Mouse (Mus musculus): ENCODE data around the gene Degs1. TPM values are rescaled to one million over a fixed set of nuclear protein-coding genes. Genes with fewer than 3 reads are reported as not detected.

Degs1 gene
- total RNA-seq, 2 experiments from 2014 or later, result 17.6 to 18.6 TPM

DNA sequence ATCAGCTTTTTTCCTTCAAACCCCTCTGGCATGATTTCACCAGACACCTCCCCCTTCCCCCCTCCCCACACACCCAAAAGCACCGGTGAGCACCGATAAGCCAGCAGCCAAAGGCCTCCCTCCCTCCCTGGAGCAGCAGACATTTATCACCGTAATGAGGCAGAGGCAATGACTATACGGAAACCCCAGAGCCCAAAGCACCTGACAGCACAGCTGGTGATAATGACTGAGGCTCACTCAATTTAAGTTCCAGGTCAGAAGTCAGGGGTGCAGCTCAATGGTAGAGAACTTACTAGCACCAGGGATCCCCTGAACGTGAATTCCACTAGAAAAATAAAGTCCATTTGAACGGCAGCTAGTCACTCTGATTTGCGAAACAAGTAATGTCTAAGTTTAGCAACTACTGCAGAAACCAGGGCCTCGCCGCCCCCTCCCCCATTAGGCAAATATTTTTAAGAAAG lies 1.3 kb downstream of the Degs1 start:
- DNase-seq, result no peak

DNA sequence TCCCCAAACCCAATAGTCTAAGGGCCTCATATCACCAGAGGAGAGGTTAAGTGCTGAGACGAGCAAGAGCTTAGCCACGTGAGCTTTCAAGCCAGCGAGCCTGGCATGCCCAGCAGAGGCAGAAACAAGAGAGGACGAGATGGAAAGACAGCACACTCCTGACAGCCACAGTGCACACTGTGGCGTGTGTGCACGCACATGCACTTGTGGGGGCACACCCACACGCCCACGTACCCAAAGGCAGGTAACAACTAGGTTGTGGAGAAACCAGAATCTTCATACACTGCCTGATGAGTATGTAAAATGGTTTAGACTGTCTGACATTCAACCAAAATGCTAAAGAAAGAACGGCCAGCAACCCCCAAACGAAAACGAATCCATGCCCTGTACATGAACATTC lies 2.0 kb downstream of the Degs1 start:
- DNase-seq, result no peak

DNA sequence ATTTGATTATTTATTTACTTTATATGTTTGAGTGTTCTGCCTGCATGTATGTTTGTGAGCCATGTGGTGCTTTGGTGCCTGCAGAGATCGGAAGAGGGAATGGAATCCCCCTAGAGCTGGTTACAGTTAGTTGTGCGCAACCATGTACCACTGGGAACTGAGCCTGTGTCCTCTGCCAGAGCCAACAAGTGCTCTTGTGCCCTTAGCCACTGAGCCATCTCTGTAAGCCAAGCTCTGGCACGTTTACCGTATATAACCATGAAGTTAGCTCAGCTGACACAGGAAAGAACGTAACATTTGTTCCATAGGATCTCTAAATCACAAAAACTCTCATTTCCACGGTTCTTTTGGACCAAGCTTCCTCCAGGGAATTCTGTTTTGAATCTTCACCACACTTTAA lies 2.6 kb downstream of the Degs1 start:
- no peak for DNase-seq

DNA sequence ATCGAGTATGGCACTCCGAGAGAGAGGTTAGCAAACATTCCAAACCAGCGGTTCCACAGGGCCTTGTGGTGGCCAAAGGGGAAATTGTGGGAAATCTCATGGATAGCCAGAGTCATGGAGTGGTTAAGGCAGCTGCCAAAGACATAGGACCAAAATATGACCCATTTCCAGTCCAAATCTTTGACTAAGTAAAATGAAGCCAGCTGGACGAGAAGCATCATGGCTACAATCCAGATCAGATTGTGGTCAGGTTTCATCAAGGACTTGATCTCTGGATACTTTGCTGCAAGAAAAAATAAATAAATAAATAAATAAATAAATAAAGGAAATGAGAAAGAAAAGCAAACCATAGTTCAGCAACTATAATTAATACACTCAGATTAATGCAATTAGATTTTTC lies 3.2 kb downstream of the Degs1 start:
- no peak for DNase-seq

DNA sequence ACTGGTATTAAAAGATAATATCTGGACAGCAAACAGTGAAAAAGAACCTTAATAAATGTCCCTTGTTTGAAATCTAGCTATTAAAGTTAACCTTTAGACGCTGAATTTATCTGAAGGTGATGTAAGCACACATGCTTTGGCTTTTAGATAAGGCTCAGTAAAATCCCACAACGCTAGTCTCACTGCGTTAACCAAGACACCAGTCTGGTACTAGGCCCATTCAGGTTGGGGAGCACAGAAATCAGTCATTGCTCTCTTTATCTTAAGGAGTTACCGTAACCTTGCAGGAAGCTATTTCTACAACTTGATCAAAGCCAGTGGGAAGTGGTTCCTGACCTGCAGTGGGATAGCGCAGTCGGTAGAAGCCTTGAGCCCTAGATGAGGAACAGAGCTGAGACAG lies 7.5 kb downstream of the Degs1 start:
- no peak for DNase-seq

DNA sequence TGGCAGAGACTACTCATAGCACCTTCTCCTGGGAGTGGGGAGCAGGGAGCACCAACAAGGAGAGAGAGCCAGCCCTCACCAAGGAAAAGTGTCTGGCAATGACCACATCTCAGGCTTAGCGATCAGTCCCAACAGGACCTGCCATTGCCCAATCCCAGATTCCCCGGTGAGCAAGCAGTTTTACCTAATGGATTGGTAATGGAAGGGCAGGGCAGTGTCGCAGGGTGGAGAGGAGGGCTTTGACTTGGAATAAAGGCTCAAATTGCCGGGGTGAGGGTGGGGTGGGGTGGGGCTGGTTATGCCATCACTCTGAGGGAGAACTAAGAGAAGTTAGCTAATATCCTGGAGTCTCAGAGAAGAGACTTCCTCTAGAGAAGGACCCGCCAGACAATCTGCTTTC lies 11.0 kb downstream of the Degs1 start:
- DNase-seq, result no peak

DNA sequence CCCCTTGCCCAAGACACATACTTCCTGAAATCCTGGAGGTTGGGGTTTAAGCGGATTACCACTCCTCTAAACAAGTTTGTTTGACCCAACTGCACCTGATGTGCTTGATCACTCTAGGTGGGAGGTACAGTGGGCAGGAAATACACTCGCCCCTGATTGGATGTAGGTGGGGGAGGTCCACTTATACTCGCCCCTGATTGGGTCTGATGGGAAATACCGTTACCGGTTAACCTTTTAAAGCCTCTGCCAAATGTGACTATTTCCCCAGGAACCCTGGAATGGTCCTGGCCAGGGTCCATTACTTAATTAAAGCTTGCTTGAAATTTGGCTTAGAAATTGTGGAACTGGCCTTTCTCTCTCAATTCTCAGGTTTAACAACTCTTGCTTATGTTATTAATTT lies 11.5 kb downstream of the Degs1 start:
- DNase-seq, result no peak

DNA sequence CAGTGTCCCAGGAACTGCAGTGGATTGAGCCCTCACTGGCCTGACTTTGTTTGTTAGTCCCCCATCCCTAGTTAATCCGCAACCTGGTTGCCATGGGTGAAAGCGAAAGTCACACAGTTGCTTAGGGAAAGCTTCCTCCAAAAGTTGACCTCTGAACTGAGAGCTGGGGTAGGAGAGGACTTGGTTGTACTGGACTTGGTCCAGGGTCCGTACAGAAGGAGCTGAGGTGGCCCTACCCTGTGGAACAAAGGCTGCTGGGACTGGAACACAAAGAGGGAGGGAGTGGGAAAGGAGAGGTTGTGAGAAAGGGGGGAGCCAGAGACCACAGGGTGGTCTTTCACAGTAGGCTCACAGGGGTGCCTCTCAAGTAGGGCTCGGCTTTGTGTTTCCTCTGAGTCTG lies 14.3 kb downstream of the Degs1 start:
- no peak for DNase-seq

DNA sequence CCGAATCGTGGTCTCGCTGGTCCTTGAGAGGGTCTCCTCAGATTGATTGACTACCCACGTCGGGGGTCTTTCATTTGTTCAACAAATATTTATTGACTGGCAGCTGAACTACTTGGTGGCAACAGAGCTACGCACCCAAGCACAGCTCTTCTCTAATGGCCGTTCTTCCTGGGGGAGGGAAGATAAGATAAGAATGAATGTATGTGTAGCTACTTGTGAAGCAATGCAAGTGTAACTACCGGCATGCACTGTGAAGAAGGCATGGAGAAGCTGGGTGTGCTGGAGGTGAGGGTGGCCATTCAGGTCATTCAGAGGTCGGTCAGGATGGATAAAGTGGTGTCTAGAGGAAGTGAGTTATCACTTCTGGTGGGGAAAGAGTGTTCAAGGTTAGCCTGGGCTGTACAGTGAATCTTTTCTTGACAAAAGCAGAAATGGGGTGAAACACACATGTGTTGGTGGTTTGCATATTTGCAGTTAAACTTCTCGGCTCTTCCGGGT lies 16.5 kb downstream of the Degs1 start:
- DNase-seq, result no peak

DNA sequence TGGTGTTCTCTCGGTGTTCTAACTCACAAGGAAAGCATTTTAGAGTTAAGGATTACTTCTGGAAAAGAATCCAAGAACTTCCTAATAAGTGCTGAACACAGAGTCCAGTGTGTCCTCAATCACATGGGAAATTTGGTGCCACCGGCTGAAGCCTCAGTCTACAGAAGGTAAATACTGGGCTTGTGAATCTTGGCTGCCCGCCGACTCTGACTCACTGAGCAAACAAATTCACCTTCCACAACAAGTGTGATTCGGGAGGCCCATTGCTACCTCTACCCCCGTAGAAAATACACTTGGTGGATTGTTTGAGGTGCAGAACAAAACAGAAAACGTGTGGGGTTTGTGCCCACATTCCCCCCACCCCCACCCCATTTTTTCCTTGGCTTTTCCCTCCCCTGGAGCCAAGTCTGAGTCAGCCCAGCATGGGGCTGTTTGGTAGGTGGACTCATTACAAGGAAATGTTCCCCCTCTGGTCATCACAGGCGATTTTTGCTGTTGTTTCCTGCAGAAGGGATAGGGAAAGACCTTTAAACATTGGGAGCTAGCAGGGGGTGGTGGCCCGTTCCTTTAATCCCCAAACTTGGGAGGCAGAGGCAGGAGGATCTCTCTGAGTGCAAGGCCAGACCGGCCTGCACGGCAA lies 26.4 kb downstream of the Degs1 start:
- no peak for DNase-seq

DNA sequence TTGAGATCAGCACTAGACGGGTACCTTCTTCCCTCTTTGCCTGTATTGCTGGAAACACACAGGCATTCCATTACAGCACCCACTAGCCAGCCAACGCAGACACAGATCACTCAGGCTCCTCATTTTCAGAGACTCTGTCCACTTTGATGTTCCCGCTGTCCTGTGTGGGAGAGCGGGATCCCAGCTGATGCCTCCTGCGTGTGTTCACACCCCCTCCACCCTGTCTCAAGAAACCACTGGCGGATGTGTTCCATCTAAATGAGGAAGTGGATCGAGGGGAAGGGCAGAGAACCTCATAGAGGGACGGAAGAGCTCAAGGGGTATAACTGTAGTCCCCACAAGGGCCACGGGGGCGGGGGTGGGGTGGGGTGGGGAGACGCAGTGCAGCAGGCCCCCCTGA lies 27.6 kb downstream of the Degs1 start:
- no peak for DNase-seq

DNA sequence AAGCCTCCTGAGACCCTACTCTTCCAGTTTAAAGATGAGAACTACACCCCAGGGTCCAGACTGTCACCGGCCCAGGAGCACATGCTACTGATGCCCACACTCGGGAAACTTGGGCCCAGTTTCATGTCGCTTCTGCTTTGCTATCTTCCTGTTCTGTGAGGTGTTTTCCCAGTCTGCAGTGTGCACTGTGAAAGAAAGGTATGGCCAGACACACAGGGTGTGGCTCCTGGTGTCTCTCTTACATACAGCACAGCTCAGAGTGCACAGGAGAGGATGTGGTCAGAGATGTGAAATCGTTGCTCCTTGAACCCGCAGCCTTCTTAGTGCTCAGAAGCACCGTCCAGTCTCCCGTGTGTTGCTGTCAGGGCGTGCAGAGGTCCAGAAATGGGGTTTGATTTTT lies 28.0 kb downstream of the Degs1 start:
- no peak for DNase-seq

DNA sequence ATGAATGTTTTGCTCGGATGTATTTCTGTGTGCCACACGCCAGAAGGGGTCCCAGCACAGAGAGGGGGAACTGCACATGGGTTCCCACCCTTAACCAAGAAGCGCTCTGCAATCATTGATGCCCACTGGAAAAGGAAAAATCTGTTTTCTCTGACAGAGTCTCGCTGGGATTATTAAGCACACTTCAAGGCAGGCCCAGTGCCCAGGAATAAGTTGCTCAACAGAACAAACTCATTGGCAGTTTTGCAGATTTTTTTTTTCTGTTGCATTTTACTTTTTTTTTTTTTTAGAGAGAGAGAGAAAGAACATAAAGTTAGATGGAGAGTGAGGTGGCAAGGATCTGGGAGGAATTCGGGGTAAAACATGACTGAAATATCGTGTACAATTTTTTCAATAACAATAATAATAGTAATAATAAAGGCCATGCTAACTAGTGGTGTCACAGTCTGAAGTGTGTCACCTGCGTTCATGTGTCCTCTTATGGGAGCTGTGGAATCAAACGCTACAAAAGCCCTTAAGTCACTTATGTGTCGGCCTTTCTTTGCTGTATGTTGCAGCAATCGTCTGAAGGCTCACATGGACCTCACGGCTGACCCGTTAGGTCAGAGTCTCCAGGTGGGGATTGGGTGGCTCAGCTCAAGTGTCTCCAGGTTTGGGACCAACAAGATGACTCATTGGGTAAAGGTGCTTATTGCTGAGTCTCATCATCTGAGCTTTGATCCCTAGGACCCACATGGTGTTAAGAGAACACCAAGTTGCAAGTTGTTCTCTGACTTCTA lies 28.7 kb downstream of the Degs1 start:
- no peak for DNase-seq

DNA sequence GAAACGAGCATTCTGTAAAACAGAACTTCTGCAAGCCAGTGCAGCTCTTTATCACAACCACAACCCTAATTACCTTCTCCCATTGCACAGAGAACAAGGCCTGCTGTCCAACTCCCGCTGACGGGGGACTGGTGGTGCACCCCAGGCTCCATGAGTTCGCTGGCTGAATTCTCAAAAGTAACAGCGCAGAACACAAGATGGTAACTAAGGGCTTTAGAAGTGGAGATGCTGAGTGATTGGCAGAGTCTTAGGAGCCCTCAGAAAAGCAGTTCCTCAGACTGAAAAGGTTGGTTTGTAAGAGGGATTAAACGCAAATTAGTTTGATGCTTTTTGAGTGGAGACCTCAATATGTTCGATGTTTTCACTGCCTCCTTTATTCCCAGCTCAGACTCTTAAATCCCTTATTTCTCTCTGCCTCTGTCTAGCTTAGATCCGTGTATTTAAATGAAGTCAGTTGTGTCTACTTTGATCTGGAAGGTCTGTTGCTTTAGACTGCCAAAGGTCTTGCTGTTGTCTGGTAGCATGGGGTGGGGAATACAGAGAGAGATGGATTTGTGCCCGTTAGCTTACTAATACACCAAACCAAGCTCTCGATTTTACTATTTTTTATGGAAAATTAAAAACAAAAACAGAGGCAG lies 30.0 kb downstream of the Degs1 start:
- DNase-seq, result no peak

DNA sequence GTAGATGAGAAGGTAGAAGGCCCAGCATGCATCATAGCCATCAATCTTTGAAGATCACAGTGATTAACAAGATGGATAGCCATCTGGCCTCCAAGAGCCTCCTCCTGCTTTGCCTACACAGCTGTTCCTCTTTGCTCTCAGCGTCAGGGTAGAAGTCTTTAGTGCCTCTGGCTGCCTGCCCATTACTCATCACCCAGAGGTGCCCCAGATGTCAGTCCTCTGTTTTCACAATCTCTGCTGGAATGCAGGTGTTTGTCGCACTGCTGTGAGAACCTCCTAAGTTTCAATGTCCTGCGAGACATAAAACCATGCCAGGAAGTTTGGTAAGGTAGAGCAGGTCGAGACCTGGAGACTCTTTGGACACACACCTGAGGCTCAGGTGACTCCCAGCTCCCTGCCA lies 31.9 kb downstream of the Degs1 start:
- DNase-seq, result no peak

DNA sequence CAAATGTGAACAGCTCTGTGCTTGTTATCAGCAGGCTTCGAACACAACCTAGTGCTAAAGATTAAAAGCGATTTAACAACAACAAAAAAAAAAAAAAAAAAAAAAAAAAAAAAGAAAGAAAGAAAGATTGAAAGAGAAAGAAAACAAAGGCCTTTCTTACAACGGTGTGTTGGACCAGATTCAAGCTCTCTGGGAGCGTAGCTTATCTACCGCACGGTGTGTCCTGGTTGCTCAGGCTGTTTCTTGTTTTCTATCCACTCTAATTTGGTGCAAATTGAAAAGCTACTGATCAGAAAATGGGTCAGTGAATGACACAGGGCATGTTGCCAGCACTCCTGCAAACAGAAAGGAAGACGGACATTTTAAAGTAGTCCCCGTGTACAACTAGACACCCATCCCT lies 33.3 kb downstream of the Degs1 start:
- DNase-seq, result no peak

DNA sequence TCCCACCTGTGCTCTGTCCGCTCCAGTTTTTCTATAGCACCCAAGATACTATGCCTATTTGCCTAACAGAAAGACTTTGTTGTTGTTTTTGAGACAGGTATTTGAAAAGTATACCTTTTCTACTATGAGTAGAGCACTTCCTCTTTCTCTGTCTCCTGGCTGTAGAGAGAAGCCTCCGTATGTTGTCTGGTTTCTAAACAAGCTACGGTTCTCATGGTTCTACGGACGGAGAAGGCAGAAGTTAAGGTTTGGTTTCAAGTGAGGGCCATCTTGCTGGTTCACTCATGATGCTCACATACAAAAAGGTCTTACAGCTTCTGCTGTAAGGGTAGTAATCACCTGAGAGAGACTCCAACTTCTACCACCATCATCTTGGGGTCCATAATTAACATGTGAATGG lies 37.6 kb downstream of the Degs1 start:
- DNase-seq, result no peak

DNA sequence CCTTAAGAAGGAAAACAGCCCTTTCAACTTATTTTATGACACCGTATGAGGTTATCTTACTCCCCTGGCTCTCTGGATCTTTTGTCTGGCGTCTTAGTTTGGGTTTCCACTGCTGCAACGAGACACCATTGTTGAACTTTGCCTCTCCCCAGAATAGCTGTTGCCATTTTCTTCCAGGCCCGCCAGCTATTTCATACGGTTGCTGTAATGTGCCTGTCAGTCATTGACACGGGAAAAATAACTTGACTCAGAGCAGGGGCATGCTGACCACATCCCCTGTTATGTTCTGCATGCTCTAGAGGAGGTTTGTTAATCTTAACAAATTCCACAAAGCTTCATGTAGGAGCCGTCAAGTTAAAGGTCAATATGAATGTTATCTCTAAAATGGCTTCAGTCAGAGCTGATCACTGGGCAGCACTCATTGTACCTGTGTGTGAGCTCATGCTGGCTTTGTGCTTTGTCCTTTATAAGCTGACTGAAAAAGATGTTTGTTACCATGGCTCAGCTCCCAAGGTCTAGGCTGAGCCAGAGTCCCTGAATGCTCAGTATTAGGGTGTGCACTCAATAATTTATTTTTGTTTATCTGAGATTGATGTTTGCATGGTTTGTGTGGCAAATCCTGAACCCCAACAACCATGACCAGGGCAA lies 44.4 kb downstream of the Degs1 start:
- DNase-seq, result no peak

DNA sequence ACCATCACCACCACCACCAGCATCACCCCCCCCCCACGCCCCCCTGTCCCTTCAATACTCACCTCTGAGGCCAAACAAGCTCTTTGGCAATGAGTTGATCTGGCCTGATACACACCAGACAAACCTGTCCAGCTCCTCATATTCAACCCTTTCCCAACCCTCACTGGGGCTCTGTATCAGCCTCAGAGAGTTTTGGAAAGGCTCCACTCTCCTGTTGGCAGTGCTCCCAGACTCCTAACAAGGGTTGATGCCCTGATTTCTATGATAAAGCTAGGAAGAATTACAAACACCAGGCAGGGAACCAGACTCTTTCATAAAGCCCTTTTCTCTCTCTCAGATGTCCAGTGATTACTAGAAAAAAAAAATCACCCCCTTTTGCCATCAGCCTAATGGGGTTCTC lies 45.2 kb downstream of the Degs1 start:
- no peak for DNase-seq

DNA sequence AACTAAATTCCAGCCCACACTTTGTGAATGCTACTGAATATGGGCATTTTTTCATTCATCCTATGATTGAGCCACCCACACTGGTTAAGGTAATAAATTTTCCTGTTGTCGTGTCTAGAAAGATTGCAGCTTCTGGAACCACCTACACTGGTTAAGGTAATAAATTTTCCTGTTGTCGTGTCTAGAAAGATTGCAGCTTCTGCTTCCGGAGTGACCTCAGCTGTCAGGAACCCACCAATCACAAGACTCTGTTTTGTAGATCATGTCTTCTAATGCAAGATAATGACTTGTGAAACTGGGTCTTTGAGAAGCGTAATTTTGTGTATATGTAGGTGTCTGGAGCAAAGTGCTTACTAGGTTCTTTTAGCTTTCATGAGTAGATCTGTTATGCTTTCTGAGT lies 47.4 kb downstream of the Degs1 start:
- DNase-seq, result no peak

DNA sequence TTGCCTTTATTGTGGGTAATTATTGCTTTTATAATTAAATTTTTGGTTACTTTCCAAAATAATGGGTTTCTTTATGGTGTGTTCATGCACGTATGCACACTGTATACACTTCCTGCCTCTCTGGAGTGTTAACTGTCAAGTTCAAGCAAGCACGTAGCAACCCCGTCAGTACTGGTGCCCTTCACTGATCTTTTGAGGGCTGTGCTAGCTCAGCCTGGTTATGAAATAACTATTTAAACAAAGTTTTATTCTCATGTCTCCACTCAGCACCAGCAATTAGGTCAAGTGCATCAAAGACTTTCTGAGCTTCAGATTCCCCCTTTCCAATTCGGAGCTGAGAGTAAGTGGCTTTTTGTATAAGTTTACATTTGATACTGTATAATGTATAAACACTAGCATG lies 53.2 kb downstream of the Degs1 start:
- no peak for DNase-seq

DNA sequence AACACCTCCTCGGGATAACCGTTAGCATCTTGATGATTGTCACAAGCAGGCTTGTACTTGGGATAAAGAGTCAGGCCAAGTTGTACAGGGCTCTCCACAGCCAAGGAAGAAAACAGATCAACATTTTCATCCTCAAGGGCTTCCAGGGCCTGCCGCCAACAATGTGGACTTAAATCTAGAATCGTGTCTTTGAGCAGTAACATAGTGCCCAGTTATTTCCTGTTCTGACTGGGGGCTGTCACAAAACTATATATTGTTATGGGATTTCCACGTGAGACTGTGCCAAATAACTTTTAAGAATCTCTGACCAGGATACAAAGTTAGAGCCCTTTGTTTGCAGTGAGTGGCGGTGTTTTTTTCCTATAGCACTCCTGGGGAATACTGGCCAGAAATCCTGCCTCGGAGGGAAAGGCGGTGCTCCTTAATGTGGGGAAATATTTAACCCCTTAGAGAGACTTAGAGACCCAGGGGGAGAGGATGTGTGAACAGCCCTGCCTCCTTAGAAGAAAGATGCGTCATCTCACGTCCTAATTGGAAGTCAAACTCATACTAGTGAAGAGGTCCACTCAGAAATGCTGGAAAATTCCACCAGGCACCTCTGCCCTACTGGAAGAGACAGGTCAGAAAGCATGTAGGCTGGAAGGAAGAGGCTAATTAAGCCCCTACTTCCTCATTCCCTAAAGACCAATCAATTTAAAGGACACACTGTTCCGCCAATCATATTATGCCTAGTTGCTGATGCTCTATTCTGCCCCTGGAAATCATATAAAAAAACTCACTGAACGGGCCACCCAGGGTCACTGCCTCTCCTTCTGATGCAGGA lies 55.3 kb downstream of the Degs1 start:
- DNase-seq, result no peak
